Mouse (Mus musculus) spleen, adult 2 months (tissue): ENCODE measurements around the gene Bola2. TPM values are rescaled to one million over a fixed set of nuclear protein-coding genes. Genes with fewer than 3 reads are reported as not detected.
A peak's percentile ranks its signal among the peaks of the same experiment; 100 is the strongest.

Source experiments
- DNase-seq, 2 experiments: peaks; one replicate each; pipeline versions ENCODE4 v3.0.0 to v3.0.0-alpha.2; 2012 to 2021; ENCODE audit warnings: low spot score in 2 of 2, low read depth in 1 of 2
- H3K27ac ChIP-seq: fragments of 200-500 bp; 2 replicates; pipeline ENCODE4 v1.5.1; 2012; ENCODE audit warnings: low read length, inconsistent platforms; ENCODE audit not compliant: insufficient read depth
- H3K27me3 ChIP-seq: fragments of 200-500 bp; 2 replicates; pipeline ENCODE4 v1.6.1; 2012; ENCODE audit warnings: mild to moderate bottlenecking, moderate library complexity, low read length, inconsistent platforms; ENCODE audit not compliant: control insufficient read depth, insufficient read depth
- H3K36me3 ChIP-seq: fragments of 200-500 bp; 2 replicates; pipeline ENCODE4 v1.6.1; 2012; ENCODE audit warnings: mild to moderate bottlenecking, low read length, inconsistent platforms; ENCODE audit not compliant: control insufficient read depth, insufficient read depth
- H3K4me1 ChIP-seq: fragments of 200-500 bp; 2 replicates; pipeline ENCODE4 v1.6.1; 2011; ENCODE audit warnings: inconsistent platforms; ENCODE audit not compliant: control insufficient read depth, insufficient read depth, insufficient read length
- H3K4me3 ChIP-seq: fragments of 200-500 bp; 2 replicates; pipeline ENCODE4 v1.5.1; 2011; ENCODE audit warnings: mild to moderate bottlenecking, inconsistent platforms; ENCODE audit not compliant: insufficient read depth, insufficient read length; ENCODE audit errors: extremely low read depth
- CTCF ChIP-seq: fragments of 200-500 bp; IDR thresholded peaks from 2 replicates; pipeline ENCODE4 v1.5.1; 2011; ENCODE audit warnings: mild to moderate bottlenecking, inconsistent platforms; ENCODE audit not compliant: insufficient read depth, insufficient read length, insufficient replicate concordance; ENCODE audit errors: extremely low read depth
- POLR2A ChIP-seq: fragments of 200-500 bp; IDR thresholded peaks from 2 replicates; pipeline ENCODE4 v1.6.1; 2011; ENCODE audit warnings: low read depth, low read length, inconsistent platforms
- WGBS: fragments of 180-500 bp; shearing (Covaris S2); methylation state at CpG from one replicate; pipeline ENCODE4 v1.1.7; 2018; 5-methylcytosine and 5-hydroxymethylcytosine counted together
- polyA plus RNA-seq: library from polyadenylated mRNA; depleted of rRNA; stranded (reverse); fragments of >200 nt; gene quantifications from 2 replicates; pipeline ENCODE4 v1.2.3, GENCODE M21; 2012

The Bola2 gene
- polyA plus RNA-seq, 1 experiment = 37.4 TPM

DNA sequence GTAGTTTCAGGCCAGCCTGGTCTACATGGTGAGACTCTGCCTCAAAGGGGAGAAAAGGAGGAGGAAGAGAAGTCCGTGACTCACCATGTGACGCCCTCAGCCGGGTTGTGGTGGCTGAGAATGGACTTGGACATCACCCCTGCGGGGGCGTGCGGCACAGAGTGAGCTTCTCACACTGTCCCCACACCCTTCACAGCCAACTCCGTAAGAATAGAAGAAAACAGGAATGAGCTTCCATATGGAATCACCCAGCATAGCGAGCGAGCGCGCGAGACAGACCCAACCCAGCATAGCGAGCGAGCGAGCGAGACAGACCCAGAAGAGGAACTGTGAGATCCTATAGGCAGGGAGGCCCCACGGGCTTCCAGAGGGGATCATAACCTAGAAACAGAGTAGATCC, 44.4 kb downstream of the Bola2 start:
- WGBS = 88% methylated on average over 17 of the region's 17 CpGs
- no peak overlapping the region for H3K27ac ChIP-seq
- TF ChIP-seq POLR2A = no peak
- TF ChIP-seq CTCF = no peak
- no peaks in the 10 kb centered on the region for H3K36me3 ChIP-seq
- DNase-seq = no peak
- H3K27me3 ChIP-seq = no peaks in the 10 kb centered on the region
- no peak overlapping the region for H3K4me3 ChIP-seq
- H3K4me1 ChIP-seq = no peaks in the 10 kb centered on the region

DNA sequence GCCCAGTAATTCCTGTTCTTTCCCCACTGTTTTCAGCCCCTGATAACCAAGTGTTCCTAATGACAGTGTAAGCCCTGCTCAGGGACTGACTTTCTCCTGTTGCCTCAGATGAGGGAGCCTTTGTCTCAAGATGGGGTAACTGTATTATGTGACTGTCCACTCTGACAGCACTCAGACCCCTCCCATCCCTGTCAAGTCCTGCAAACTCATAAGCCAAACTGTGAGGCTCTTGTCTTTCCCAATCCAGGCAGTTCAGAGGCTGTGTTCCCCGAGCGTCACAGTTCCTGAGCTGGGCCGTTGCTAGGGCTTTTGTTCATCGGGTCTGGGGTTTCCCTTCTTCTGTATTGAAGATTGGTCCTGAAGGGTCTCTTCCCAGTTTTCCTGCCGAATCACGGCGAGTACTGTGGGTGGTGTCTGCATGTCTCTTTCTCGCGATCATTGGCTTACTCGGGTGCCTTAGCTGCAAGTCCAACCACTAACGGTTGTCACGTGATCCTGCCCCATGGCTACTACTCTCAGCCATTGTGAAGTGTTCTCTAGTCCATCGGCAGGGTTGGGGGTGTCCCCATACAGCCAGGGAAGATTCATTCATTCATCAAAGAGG, 45.0 kb downstream of the Bola2 start:
- Histone ChIP-seq H3K27ac (no peak overlapping the region), H3K27me3 (no peaks in the 10 kb centered on the region), H3K4me3 (no peak overlapping the region), H3K4me1 (no peaks in the 10 kb centered on the region), H3K36me3 (no peaks in the 10 kb centered on the region)
- DNase-seq = no peak
- TF ChIP-seq POLR2A (no peak), CTCF (no peak)
- 93% methylated on average over 13 of the region's 13 CpGs for WGBS

- no peak overlapping the region for H3K4me3 ChIP-seq
- no peaks in the 10 kb centered on the region for H3K27me3 ChIP-seq
- no peak for DNase-seq
- TF ChIP-seq CTCF (no peak), POLR2A (no peak)
- WGBS = 56% methylated on average over 5 of the region's 5 CpGs
- H3K4me1 ChIP-seq = peaks cover 2% of the 10 kb centered on the region; the same call in 1 of the 2 replicates
- no peaks in the 10 kb centered on the region for H3K36me3 ChIP-seq
- H3K27ac ChIP-seq = no peak overlapping the region
These were observed 45.8 kb downstream of the Bola2 start for GRCm38 (mm10) chr7:126740977-126741376.

GRCm38 (mm10) chr7:126741452-126741851, 46.3 kb downstream of the Bola2 start:
- H3K27ac ChIP-seq = no peak overlapping the region
- TF ChIP-seq CTCF (no peak), POLR2A (no peak)
- H3K36me3 ChIP-seq = no peaks in the 10 kb centered on the region
- DNase-seq = no peak
- no peaks in the 10 kb centered on the region for H3K27me3 ChIP-seq
- no peak overlapping the region for H3K4me3 ChIP-seq
- WGBS = 85% methylated on average over 5 of the region's 5 CpGs
- peaks cover 7% of the 10 kb centered on the region; the same call in 1 of the 2 replicates for H3K4me1 ChIP-seq

- H3K4me3 ChIP-seq = no peak overlapping the region
- H3K36me3 ChIP-seq = no peaks in the 10 kb centered on the region
- H3K27me3 ChIP-seq = no peaks in the 10 kb centered on the region
- H3K4me1 ChIP-seq = peaks cover 9% of the 10 kb centered on the region; the same call in 1 of the 2 replicates
- no peak for DNase-seq
- WGBS = 93% methylated on average over 13 of the region's 13 CpGs
- H3K27ac ChIP-seq = no peak overlapping the region
- no peak for TF ChIP-seq POLR2A
- TF ChIP-seq CTCF = no peak
These were observed 46.8 kb downstream of the Bola2 start for GRCm38 (mm10) chr7:126741964-126742482.

- WGBS = 50% methylated on average over 12 of the region's 12 CpGs
- TF ChIP-seq POLR2A (no peak), CTCF (no peak)
- H3K36me3 ChIP-seq = no peaks in the 10 kb centered on the region
- H3K27ac ChIP-seq = peak overlapping the region; percentile 55
- peaks cover 11% of the 10 kb centered on the region; the same call in 1 of the 2 replicates for H3K4me1 ChIP-seq
- no peak for DNase-seq
- no peak overlapping the region for H3K4me3 ChIP-seq
- H3K27me3 ChIP-seq = no peaks in the 10 kb centered on the region
These were observed 50.9 kb downstream of the Bola2 start for GRCm38 (mm10) chr7:126746066-126746465.

- H3K27me3 ChIP-seq = no peaks in the 10 kb centered on the region
- no peak for TF ChIP-seq POLR2A
- no peak for TF ChIP-seq CTCF
- no peak overlapping the region for H3K4me3 ChIP-seq
- 13% methylated on average over 6 of the region's 6 CpGs for WGBS
- H3K27ac ChIP-seq = peak overlapping the region; percentile 55
- peaks cover 11% of the 10 kb centered on the region; the same call in 1 of the 2 replicates for H3K4me1 ChIP-seq
- DNase-seq = peak in 1 of 2 experiments; percentile 34
- H3K36me3 ChIP-seq = no peaks in the 10 kb centered on the region
These were observed 51.6 kb downstream of the Bola2 start for GRCm38 (mm10) chr7:126746798-126747197.
